In genomic region chr15:12106430-12106829, GRCm38 (mm10) we compare ENCODE assay signal across 12 mouse cellular contexts. TPM values are rescaled to one million over a fixed set of nuclear protein-coding genes. Genes with fewer than 3 reads are reported as not detected.
DNase-seq lines count a peak whose midpoint lies in the region; ATAC-seq and TF ChIP-seq lines count a peak whose summit lies in the region.
"Had no signal": no experiment of that assay in that cellular context is flagged by ENCODE, and none has a peak within 500 bp of the region (broad histone marks: within the 10 kb centered on the region; RNA-seq: fewer than 3 reads in every experiment).

No protein-coding gene starts in this region.

- H3K4me3 ChIP-seq in testis, adult 2 months (ENCODE audit: control insufficient read depth, low read depth, low read length), result peak overlapping the region; percentile 95
- no peak overlapping the region for H3K4me3 ChIP-seq in lung, postnatal 0 days (ENCODE audit: low read depth, low read length)
- H3K4me3 ChIP-seq: heart, embryonic 13.5 days; limb, embryonic 12.5 days had no signal

- no peak for TF ChIP-seq CTCF in testis, adult 2 months (IDR thresholded peaks at IDR 0.05; ENCODE audit: control insufficient read depth, insufficient read depth, insufficient replicate concordance, low read depth, low read length)
- TF ChIP-seq CTCF in lung, postnatal 0 days (IDR thresholded peaks at IDR 0.05), result no peak

- no peak for ATAC-seq in lung, postnatal 0 days
- ATAC-seq: intestine, embryonic 16.5 days; midbrain, embryonic 16.5 days had no signal

- WGBS in lung, postnatal 0 days, result 83% methylated on average over 12 of the region's 12 CpGs

- H3K4me1 ChIP-seq in testis, adult 2 months (ENCODE audit: control insufficient read depth, insufficient read depth, low read length), result peaks cover 6% of the 10 kb centered on the region
- H3K4me1 ChIP-seq in lung, postnatal 0 days (ENCODE audit: insufficient read depth, low read depth, low read length), result no peaks in the 10 kb centered on the region

- H3K27ac ChIP-seq in testis, adult 2 months (ENCODE audit: control insufficient read depth, insufficient read depth, low read depth, low read length), result peak overlapping the region; percentile 63; the same call in 1 of the 2 replicates
- no peak overlapping the region for H3K27ac ChIP-seq in lung, postnatal 0 days (ENCODE audit: low read length)
- H3K27ac ChIP-seq: heart, embryonic 13.5 days; limb, embryonic 12.5 days had no signal

- H3K4me2 ChIP-seq in lung, postnatal 0 days (replicated peaks; ENCODE audit: low read depth, low read length), result no peak overlapping the region
- H3K4me2 ChIP-seq: heart, embryonic 13.5 days; limb, embryonic 12.5 days had no signal

- intact Hi-C loops in left cerebral cortex, postnatal 10 days (cut with DNase I), result no loop called here
- intact Hi-C loops in gastrocnemius, postnatal 14 days (cut with DNase I; ENCODE audit: low total_unique reads), result no loop called here

- no peak overlapping the region for H3K9ac ChIP-seq in lung, postnatal 0 days (replicated peaks; ENCODE audit: low read depth)
- H3K9ac ChIP-seq: heart, embryonic 13.5 days; limb, embryonic 12.5 days had no signal

- no peak for DNase-seq in testis, postnatal 14 days (ENCODE audit: low spot score)
- DNase-seq in cerebellum, postnatal 36 days, result peak; percentile 15 to 29
- DNase-seq in left cerebral cortex, postnatal 10 days (ENCODE audit: extremely low spot score in 1 of 2, low spot score in 2 of 2), result peak; percentile 54 to 62
- DNase-seq in testis, postnatal 10 days (ENCODE audit: low spot score), result peak; percentile 41
- DNase-seq in gastrocnemius, postnatal 14 days, result no peak
- DNase-seq in lung, postnatal 0 days (ENCODE audit: low spot score), result no peak
- no peak for DNase-seq in gastrocnemius, postnatal 4 days (ENCODE audit: low spot score in 2 of 2)

- TF ChIP-seq POLR2A in testis, adult 2 months (IDR thresholded peaks at IDR 0.05; ENCODE audit: control insufficient read depth, low read depth, low read length), result peak; percentile 19; the same call in 1 of the 2 replicates

- no peaks in the 10 kb centered on the region for H3K27me3 ChIP-seq in testis, adult 2 months (ENCODE audit: control insufficient read depth, insufficient read depth, low read length)
- no peaks in the 10 kb centered on the region for H3K27me3 ChIP-seq in lung, postnatal 0 days (replicated peaks; ENCODE audit: insufficient read depth, low read length)
- H3K27me3 ChIP-seq: heart, embryonic 13.5 days; limb, embryonic 12.5 days had no signal

- H3K36me3 ChIP-seq in testis, adult 2 months (ENCODE audit: control insufficient read depth, insufficient read depth, low read length), result no peaks in the 10 kb centered on the region
- no peaks in the 10 kb centered on the region for H3K36me3 ChIP-seq in lung, postnatal 0 days (ENCODE audit: insufficient read depth, low read length)
- H3K36me3 ChIP-seq: heart, embryonic 13.5 days; limb, embryonic 12.5 days had no signal

- no peaks in the 10 kb centered on the region for H3K9me3 ChIP-seq in lung, postnatal 0 days (ENCODE audit: low read length)
- H3K9me3 ChIP-seq: heart, embryonic 13.5 days; limb, embryonic 12.5 days had no signal

- TF ChIP-seq EP300 in lung, postnatal 0 days (IDR thresholded peaks at IDR 0.05), result no peak

RNA-seq across cellular contexts. Expression of gene Zfr, which starts 11.2 kb away (rescaled TPM):
- 146 and 184 TPM in 2 replicates for polyA plus RNA-seq in testis, adult 2 months (2012; rRNA removed)
- 100 to 1,000 TPM; 289 to 298 TPM for total RNA-seq in left cerebral cortex, postnatal 10 days (2021)
- total RNA-seq in gastrocnemius, postnatal 14 days (2021), result 10 to 100 TPM; 52.1 to 58.4 TPM
- polyA plus RNA-seq in lung, postnatal 0 days (2015; fragmentation: Nextera tagmentation; extraction: Ambion mirVana), result 91.9 and 102 TPM in 2 replicates
- total RNA-seq in gastrocnemius, postnatal 4 days (2021), result 100 to 1,000 TPM; 117 to 127 TPM

Comparison
In these comparisons a context has a peak if more than half of its experiments do, and no peak if none do; other contexts are left out.
1. DNase-seq: peak in cerebellum, postnatal 36 days (2 of 2), left cerebral cortex, postnatal 10 days (2 of 2) and testis, postnatal 10 days (single experiment); none in testis, postnatal 14 days (single experiment), gastrocnemius, postnatal 14 days (single experiment), lung, postnatal 0 days (single experiment) and gastrocnemius, postnatal 4 days (0 of 2).